Mouse (Mus musculus) testis, adult 2 months (tissue): ENCODE data around the gene Ubb.

Source experiments
- CTCF ChIP-seq: fragments of 200-500 bp; IDR thresholded peaks from 2 replicates; pipeline ENCODE4 v1.5.1; 2012; ENCODE audit warnings: low read depth, mild to moderate bottlenecking, inconsistent platforms, low read length, moderate library complexity; ENCODE audit not compliant: control insufficient read depth, insufficient read depth, insufficient replicate concordance
- POLR2A ChIP-seq: fragments of 200-500 bp; IDR thresholded peaks from 2 replicates; pipeline ENCODE4 v1.6.1; 2012; ENCODE audit warnings: low read depth, mild to moderate bottlenecking, inconsistent platforms, low read length, moderate library complexity; ENCODE audit not compliant: control insufficient read depth

DNA sequence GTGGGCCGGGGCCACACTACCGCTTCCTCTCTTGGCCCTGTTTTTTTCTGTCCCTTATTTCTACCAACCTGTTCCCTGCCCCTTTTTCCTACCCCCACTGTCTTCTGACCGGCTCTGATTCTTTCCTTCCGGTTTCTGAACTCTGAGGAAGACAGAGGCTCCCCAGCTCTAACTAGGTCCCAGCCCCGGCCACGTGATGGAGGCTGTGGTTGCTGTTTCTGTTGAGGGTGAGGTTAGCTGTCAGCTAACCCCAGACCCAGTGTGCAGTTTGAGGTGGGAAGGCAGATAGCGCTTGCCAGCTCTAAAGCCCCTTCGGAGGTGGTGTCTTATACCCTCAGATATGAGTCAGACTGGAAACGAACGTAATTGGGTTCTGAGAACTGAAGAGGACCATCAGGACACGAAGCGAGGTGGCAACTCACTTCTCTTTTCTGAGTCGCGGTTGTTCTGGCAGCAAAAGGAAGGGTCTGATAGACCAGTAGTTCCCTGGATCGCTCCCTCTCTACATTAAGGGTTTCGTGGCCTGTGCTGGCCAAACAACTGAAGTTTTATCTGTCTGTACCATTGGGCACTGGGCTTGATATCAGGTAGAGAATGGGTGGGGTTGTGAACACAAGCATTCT is 25.7 kb downstream of the Ubb start:
- TF ChIP-seq CTCF (no peak), POLR2A (no peak)
